Mouse (Mus musculus) testis, adult 2 months (tissue): ENCODE measurements around the gene Tnik. TPM values are rescaled to one million over a fixed set of nuclear protein-coding genes. Genes with fewer than 3 reads are reported as not detected.

Experiments
- H3K27ac ChIP-seq: fragments of 200-500 bp; 2 replicates; pipeline ENCODE4 v1.5.1; 2012; ENCODE audit warnings: low read depth, low read length; ENCODE audit not compliant: control insufficient read depth, insufficient read depth
- H3K27me3 ChIP-seq: fragments of 200-500 bp; 2 replicates; pipeline ENCODE4 v1.6.1; 2012; ENCODE audit warnings: mild to moderate bottlenecking, low read length, moderate library complexity; ENCODE audit not compliant: control insufficient read depth, insufficient read depth
- H3K36me3 ChIP-seq: fragments of 200-500 bp; 2 replicates; pipeline ENCODE4 v1.6.1; 2012; ENCODE audit warnings: mild to moderate bottlenecking, low read length; ENCODE audit not compliant: control insufficient read depth, insufficient read depth
- H3K4me1 ChIP-seq: fragments of 200-500 bp; 2 replicates; pipeline ENCODE4 v1.6.1; 2012; ENCODE audit warnings: low read length; ENCODE audit not compliant: control insufficient read depth, insufficient read depth
- H3K4me3 ChIP-seq: fragments of 200-500 bp; 2 replicates; pipeline ENCODE4 v1.5.1; 2012; ENCODE audit warnings: low read depth, mild to moderate bottlenecking, low read length, moderate library complexity, mixed read lengths; ENCODE audit not compliant: control insufficient read depth
- CTCF ChIP-seq: fragments of 200-500 bp; IDR thresholded peaks from 2 replicates; pipeline ENCODE4 v1.5.1; 2012; ENCODE audit warnings: low read depth, mild to moderate bottlenecking, inconsistent platforms, low read length, moderate library complexity; ENCODE audit not compliant: control insufficient read depth, insufficient read depth, insufficient replicate concordance
- POLR2A ChIP-seq: fragments of 200-500 bp; IDR thresholded peaks from 2 replicates; pipeline ENCODE4 v1.6.1; 2012; ENCODE audit warnings: low read depth, mild to moderate bottlenecking, inconsistent platforms, low read length, moderate library complexity; ENCODE audit not compliant: control insufficient read depth
- polyA plus RNA-seq: library from polyadenylated mRNA; depleted of rRNA; stranded (reverse); fragments of >200 nt; gene quantifications from 2 replicates; pipeline ENCODE4 v1.2.3, GENCODE M21; 2012

Gene Tnik
- polyA plus RNA-seq, 1 experiment = 7.4 TPM

DNA sequence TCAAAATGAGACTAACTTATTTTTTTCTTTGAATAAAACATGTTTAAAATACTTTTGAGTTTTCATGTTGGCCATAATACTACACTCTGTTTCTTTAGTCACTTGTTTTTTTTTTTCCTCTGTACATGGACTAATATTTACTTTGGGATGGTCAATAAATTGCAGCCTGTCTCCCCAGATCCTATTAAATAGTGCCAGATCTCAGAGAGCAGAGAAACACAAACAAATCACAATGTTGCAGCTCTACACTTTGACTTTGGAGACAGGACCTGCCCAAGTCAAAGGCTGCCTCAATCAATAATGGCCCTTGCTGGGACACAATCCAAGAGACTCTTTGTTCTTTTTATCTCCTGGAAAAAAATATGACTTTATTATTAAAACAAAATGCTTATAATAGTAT lies 459.5 kb downstream of the Tnik start:
- Histone ChIP-seq H3K27ac (no peak overlapping the region), H3K4me3 (no peak overlapping the region), H3K36me3 (no peaks in the 10 kb centered on the region), H3K27me3 (no peaks in the 10 kb centered on the region), H3K4me1 (peaks cover 4% of the 10 kb centered on the region)
- TF ChIP-seq CTCF (no peak), POLR2A (no peak)

DNA sequence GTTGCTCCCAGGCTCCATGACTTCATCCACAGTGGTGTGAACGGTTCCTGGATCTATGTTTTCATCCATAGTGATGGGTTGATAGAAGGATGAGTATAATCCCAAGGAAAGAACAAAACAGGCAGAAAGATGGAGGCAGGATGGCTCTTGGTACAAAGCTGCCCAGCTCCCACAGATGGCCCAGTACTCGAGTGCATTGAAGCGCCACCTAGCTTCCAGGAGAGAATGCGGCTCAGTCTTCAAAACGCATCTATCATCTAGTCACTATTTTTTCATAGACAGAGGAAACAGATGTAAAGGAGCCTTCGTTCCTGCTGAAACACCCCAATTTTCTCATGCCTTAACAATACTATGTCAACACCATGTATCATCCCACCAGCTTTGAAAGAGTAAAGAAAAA lies 460.5 kb downstream of the Tnik start:
- Histone ChIP-seq H3K4me3 (no peak overlapping the region), H3K36me3 (no peaks in the 10 kb centered on the region), H3K27me3 (no peaks in the 10 kb centered on the region), H3K27ac (no peak overlapping the region), H3K4me1 (peaks cover 4% of the 10 kb centered on the region)
- TF ChIP-seq CTCF = no peak; the same call in 1 of the 2 replicates
- no peak for TF ChIP-seq POLR2A

- Histone ChIP-seq H3K36me3 (no peaks in the 10 kb centered on the region), H3K27me3 (no peaks in the 10 kb centered on the region), H3K4me3 (no peak overlapping the region), H3K27ac (no peak overlapping the region), H3K4me1 (peaks cover 4% of the 10 kb centered on the region)
- TF ChIP-seq POLR2A = no peak
- no peak for TF ChIP-seq CTCF
These were observed 462.2 kb downstream of the Tnik start for GRCm38 (mm10) chr3:28725203-28725602.
